Mouse (Mus musculus) neutrophil, adult 5-6 weeks (primary cell): ENCODE results near the gene Slc35b2. TPM values are rescaled to one million over a fixed set of nuclear protein-coding genes. Genes with fewer than 3 reads are reported as not detected.

Source experiments
- ATAC-seq: fragments of 151-379, 151-347 bp; 2 replicates; pipeline ENCODE4 v1.8.0; 2017; ENCODE audit warnings: mild to moderate bottlenecking, moderate TSS enrichment; ENCODE audit not compliant: insufficient number of reproducible peaks, poor library complexity, low FRiP score, severe bottlenecking; ENCODE audit errors: extremely low read depth
- total RNA-seq: library from RNA; stranded (forward); fragments of 200-1000 nt; gene quantifications from 2 replicates; pipeline ENCODE4 v1.2.3, GENCODE M21; 2017

Gene Slc35b2
- total RNA-seq, 1 experiment from 2014 or later, result 17.7 TPM

- ATAC-seq, result no peak
These were observed 52.5 kb downstream of the Slc35b2 start for GRCm38 (mm10) chr17:45616046-45616650.

DNA sequence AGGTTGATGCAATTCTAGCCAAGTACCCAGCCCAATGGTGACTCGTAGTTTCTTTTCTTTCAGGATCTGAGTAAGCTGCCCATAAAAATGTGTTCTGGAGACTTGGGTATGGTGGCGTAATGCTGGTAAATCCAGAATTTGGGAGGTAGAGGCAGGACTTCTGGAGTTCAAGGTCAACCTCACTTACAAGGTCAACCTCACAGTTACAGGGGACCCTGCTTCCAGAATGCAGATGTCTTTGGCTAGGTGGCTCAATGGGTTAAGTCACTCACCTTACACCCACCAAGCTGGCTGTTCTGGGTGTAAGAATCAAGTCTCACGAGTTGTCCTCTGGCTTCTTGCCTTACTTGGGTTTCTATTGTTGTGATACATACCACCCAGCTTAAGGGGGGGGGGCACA, 53.0 kb downstream of the Slc35b2 start:
- no peak for ATAC-seq

Other genes with a start within 250 kb of the Slc35b2 start
- 119 and 125 TPM in 2 replicates for gene Cdc5l, start 130.1 kb upstream of the Slc35b2 start, total RNA-seq
- gene Spats1, start 88.5 kb upstream of the Slc35b2 start, total RNA-seq, result not detected in 2 replicates
- 6.9 and 7.8 TPM in 2 replicates for gene Aars2, start 57.0 kb upstream of the Slc35b2 start, total RNA-seq
- gene Tcte1, start 40.4 kb upstream of the Slc35b2 start, total RNA-seq, result not detected in 2 replicates
- 0.12 and 0.23 TPM in 2 replicates for gene Tmem151b, start 14.2 kb upstream of the Slc35b2 start, total RNA-seq
- 51.4 and 59.9 TPM in 2 replicates for gene Nfkbie, start 8.2 kb upstream of the Slc35b2 start, total RNA-seq
- 535 and 559 TPM in 2 replicates for gene Hsp90ab1, start 9.4 kb downstream of the Slc35b2 start, total RNA-seq
- gene Slc29a1, start 35.7 kb downstream of the Slc35b2 start, total RNA-seq, result 3.7 and 5.9 TPM in 2 replicates
- not detected in 2 replicates for gene Mymx, start 38.2 kb downstream of the Slc35b2 start, total RNA-seq
- 1.1 and 1.5 TPM in 2 replicates for gene Capn11, start 95.5 kb downstream of the Slc35b2 start, total RNA-seq
- gene Mrpl14, start 122.4 kb downstream of the Slc35b2 start, total RNA-seq, result 6.4 and 11.4 TPM in 2 replicates
- gene Tmem63b, start 123.0 kb downstream of the Slc35b2 start, total RNA-seq, result 21.2 and 22.0 TPM in 2 replicates
- not detected in 2 replicates for gene 1600014C23Rik, start 170.0 kb downstream of the Slc35b2 start, total RNA-seq